Mouse (Mus musculus) thymus, postnatal 4 days (tissue): ENCODE results near the gene Rpl21.

Experiments used
- DNase-seq: peaks from one replicate; pipeline ENCODE4 v3.0.0; 2021

The Rpl21 gene

DNA sequence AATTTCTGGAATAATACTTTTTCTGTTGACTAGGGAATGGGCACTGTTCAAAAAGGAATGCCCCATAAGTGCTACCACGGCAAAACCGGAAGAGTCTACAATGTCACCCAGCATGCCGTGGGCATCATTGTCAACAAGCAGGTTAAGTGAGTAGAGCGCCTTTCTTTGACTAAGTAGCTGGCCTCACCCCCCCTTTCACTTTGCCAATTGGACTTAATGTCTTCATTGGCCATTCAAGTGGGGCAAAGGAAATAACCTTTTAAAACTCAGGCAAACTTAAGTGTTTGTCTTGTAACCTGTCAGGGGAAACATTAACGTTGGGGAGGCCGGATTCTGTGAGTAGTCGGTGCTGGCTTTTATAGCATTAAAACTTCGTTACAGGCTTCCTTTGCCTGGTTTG, 2.3 kb downstream of the Rpl21 start:
- DNase-seq: no peak

DNA sequence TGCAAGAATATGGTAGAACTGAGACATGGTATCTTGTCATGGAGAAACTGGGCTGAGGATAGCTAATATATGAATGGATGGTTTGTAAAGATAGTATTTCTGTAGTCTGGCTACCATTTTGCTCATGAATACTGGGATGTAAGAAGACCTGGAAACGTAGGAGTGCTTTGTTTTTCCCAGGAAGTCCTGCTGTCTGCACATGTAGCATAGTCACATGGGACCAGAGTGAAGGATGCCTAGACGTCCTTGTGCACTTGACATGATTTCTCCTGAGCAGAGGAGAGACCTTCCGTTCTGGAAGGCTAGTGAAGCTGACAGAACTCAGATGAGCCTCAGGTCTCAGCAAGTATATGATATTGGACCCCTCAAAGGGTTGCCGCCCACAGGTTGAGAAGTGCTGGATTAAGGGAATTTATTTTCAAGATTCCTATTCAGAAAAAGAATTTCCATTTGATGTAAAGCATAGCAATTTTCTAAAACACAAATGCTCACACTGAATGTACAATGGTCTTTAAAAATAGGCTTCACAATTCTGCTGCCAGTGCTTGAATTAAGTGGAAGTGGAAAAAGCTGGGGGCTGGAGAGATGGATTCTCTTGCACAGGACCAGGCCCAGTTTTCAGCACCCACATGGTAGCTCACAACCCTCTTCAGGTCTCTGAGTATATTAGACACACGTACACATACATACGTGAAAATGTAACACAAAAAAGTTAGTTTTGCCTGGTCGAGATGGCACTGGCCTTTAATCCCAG, 5.5 kb downstream of the Rpl21 start:
- no peak for DNase-seq

DNA sequence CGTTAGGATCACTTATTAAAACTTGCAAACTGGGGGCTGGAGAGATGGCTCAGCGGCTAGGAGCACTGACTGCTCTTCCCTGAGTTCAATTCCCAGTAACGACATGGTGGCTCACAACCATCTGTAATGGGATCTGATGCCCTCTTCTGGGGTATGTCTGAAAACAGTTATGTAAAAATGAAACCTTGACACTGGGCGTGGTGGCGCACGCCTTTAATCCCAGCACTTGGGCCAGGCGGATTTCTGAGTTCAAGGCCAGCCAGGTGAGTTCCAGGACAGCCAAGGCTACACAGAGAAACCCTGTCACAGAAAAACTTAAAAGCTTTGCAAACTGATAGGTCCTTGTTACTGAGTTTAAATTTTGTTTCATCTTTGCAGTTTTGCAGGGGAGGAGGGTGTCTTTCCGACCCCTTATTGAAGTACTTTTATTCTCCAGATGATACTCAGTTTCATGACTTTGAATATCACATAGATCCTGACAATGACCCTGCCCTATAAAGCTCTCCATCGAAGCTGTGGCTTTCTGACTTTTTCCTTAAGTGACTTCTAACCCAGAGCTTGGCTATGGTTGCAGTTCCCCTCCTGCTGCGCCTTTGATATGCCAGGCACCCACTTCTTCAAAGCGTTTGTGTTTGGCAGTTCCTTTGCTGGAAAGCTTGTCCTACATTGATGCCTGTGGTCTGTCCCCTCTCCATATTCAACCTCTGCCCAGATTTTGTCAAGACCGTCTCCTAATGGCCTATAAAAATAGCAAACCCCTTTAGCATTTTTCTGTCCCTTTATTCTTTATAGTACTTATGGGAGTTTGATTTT, 6.4 kb downstream of the Rpl21 start:
- no peak for DNase-seq

- DNase-seq: no peak
Observed at GRCm38 (mm10) chr5:146839760-146840159, 7.1 kb downstream of the Rpl21 start.

GRCm38 (mm10) chr5:146840422-146840821, 7.7 kb downstream of the Rpl21 start:
- DNase-seq: no peak

- no peak for DNase-seq
Observed at GRCm38 (mm10) chr5:146841301-146841700, 8.6 kb downstream of the Rpl21 start.

GRCm38 (mm10) chr5:146841996-146842395, 9.3 kb downstream of the Rpl21 start:
- no peak for DNase-seq

GRCm38 (mm10) chr5:146844301-146844941, 11.7 kb downstream of the Rpl21 start:
- no peak for DNase-seq

- DNase-seq: peak; percentile 33
Observed at GRCm38 (mm10) chr5:146844945-146845365, 12.3 kb downstream of the Rpl21 start, which contains the start of gene Rasl11a. TSS of gene Rasl11a (plus strand) at chr5:146845071.

GRCm38 (mm10) chr5:146846489-146846888, 13.8 kb downstream of the Rpl21 start:
- DNase-seq: no peak

DNA sequence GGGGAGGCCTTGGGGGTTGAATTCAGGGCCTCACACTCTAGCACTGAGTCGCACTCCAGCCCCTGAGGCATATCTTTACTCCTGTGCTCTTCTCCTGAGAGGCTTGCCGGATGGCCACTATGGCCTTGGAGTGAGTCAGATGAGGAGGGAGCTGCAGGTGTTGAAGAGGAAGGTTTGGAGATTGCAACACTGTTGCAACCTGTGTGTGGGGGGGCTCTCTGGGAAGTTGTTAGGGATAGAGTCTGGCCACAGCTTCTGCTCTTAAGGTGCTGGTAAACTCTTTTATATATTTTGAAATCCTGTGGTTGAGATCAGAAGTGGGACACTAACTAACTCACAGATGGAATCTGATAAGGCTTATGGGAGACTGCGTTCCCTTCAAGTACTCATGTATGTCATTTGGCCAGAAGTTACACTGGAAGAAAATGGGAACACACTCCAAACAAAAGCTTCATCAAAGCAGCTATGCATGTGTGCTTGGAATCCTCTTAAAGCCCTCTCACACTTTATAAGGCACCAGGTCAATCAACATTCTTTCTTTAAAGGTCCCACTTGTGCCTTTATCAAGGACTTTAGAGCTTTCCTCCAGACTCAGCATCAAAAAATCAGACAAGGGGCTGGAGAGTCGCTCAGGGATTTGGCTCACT, 16.4 kb downstream of the Rpl21 start:
- no peak for DNase-seq

GRCm38 (mm10) chr5:146856106-146856505, 23.4 kb downstream of the Rpl21 start:
- peak; percentile 18 for DNase-seq

DNA sequence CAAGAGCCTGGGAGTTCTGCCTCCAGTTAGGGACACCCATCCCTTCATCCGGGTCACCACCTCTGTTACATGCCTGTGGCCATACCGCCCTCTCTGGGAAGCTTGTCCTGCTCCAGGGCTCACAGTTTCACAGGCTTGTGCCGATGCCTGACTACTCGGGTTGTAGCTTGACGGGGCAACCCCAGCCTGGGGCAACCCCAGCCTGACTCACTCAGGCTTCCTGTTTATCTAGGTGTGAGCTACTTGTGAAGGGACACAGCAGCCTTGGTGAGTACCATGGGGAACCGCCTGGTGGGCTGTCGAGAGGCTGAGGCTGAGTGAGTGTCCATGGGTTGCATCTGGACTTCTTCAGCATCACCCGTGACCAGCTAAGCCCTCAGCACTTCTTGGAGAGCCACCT, 24.9 kb downstream of the Rpl21 start:
- DNase-seq: no peak

DNA sequence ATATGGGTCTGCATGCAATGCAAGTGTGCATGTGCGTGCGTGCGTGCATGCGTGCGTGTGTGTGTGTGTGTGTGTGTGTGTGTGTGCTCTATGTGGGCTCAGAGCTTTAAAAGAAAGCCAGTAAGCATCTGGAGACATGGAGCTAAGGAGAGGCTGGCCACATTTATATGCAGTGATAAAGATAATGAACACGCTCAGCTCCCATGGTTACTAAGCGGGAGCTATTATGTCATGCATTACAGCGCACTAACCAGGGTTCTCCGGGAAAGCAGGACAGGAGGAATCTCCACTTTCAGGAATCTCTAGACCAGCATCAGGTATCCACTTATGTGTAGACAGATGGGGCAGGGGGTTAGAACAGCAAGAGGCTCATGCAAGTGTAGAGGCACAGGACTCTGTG, 26.1 kb downstream of the Rpl21 start:
- no peak for DNase-seq

DNA sequence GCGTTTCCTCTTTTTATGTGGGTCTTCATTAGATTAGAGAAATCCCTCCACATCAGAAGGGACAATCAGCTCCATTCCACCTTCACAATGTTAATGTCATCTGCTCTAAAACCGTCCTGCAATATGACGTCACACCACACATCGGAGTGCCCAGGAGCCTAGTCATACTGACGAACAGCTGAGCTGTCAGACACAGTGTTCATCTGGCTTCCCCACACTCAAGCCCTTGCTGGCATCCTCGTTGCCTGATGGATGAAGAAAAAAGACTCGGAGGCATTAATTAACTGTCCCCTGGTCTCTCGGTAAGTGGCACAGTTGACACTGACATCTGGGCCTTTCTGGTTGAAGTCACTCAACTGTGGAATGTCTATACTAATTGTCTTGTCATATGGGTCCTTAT, 26.6 kb downstream of the Rpl21 start:
- DNase-seq: no peak

DNA sequence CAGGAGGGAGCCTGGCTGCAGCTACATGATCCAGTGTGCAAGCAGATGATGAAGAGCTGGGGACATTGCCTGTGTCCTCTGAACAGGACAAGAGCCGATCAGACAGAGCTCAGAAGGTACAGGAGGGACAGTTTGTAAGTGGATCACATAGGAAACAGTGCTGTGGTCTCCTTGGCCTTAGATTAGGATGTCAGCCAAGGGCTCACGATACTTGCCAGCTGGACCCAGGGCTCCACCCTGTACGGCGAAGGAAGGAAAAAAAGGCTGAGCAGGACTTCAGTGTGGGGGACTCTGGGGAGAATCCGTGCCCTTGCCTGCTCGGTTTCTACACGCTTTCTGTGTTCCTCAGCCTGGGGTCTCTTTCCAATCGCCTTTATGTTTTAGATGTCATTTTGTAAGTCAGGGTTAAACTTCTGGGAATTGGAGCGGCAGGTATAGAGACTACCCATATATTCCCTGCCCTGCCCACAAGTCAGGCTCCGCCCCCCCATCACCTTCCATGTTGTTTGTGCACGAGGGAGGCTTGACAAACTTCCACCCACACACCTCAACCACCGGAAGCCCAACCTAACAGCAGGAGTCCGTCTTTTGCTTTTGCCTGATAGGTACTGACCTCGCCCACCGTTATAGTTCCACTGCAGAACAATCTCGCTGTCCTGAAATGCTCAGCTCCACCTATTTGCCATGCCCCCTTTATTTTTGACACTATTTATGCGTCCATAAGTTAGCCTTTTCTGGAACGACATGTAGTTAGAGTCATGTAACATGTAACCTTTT, 27.7 kb downstream of the Rpl21 start:
- DNase-seq: no peak

DNA sequence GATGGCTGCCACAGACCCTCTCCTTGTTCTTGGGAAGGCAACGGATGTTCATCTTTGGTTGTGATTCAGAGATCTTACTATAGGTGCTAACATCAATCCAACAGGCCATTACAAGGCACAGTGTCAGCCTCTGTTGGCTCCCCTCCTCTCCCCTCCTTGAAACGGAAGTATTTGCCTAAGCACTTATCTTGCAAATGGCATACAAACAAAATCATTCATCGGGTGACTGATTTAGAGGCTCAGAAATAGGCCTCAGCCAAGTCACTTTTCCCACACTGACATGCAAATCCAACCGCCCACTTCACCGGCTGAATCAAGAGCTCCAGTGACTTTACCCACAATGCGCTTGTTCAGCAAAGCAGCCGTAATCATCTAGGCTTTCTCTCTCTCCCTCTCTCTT, 28.9 kb downstream of the Rpl21 start:
- DNase-seq: no peak

GRCm38 (mm10) chr5:146865511-146865910, 32.8 kb downstream of the Rpl21 start:
- DNase-seq: no peak

DNA sequence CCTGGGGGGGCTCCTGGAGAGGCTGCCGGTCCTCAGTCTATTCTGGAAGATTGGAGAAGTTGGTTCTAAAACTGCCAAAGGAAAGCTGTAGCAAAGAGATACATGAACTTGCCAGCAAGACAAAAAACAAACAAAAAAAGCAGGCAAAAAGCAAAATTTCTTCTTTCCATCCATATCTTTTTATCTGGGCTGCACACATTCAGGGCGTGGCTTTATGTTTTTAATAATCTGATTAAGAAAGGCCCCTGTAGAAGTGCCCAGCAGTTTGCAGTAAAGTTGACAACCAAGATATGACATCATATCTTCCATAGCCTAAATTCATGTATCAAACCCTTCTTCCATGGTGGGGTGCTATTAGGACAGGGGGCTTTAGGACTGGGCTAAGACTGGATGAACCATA, 33.6 kb downstream of the Rpl21 start:
- no peak for DNase-seq

- peak; percentile 75 for DNase-seq
Observed at GRCm38 (mm10) chr5:146867246-146867945, 34.7 kb downstream of the Rpl21 start.

- no peak for DNase-seq
Observed at GRCm38 (mm10) chr5:146867946-146868314, 35.2 kb downstream of the Rpl21 start.
